Mouse (Mus musculus): ENCODE measurements around the gene Swap70. TPM values are rescaled to one million over a fixed set of nuclear protein-coding genes. Genes with fewer than 3 reads are reported as not detected.

The Swap70 gene
- polyA plus RNA-seq, 1 experiment from 2014 or later: 22.8 TPM

DNA sequence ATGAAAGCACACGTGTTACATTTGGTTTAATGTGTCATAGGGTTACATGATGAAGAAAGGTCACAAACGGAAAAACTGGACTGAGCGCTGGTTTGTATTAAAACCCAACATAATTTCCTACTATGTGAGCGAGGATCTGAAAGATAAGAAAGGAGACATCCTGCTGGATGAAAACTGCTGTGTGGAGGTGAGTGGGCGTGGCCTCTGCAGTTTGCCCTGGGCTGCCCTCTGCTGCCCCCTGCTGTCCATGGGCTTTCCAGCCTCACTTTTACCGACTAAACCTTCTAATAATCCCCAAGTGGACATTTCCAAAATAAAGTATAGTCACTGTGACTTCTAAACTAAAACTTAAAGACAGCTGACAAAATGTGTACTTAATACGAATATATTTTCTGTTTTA lies 44.3 kb downstream of the Swap70 start:
- H3K9me3 ChIP-seq: no peaks in the 10 kb centered on the region
- 26% methylated on average over 7 of the region's 7 CpGs for WGBS
- H3K27me3 ChIP-seq (ENCODE audit: insufficient read depth, poor library complexity, severe bottlenecking): no peaks in the 10 kb centered on the region
- H3K4me1 ChIP-seq: peaks cover 24% of the 10 kb centered on the region
- H3K36me3 ChIP-seq: peaks cover 19% of the 10 kb centered on the region
- H3K27ac ChIP-seq: no peak overlapping the region
- H3K4me3 ChIP-seq: no peak overlapping the region
- peak; percentile 89 for DNase-seq (ENCODE audit: low spot score)

DNA sequence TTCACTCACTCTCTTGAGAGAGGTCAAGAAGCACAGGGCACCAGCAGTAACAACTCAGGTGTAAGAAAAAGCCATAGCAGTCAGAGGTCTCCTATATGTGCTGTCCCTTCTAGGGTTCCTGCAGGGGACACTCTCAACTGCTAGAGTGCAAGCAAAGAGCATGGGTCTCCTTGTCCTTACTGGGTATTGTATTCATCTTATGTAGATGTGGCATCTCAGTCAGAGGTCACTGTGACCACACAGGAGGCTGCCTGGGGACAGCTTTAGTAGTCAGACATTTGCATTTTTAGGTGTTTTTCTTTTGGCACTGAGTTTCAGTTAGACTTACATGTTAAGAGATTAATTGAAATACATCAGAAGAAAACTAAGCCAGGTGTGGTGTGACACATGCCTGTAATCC lies 45.5 kb downstream of the Swap70 start:
- DNase-seq (ENCODE audit: low spot score): no peak
- Histone ChIP-seq H3K4me3 (no peak overlapping the region), H3K4me1 (peaks cover 13% of the 10 kb centered on the region), H3K27me3 (ENCODE audit: insufficient read depth, poor library complexity, severe bottlenecking) (no peaks in the 10 kb centered on the region), H3K27ac (no peak overlapping the region), H3K36me3 (peaks cover 24% of the 10 kb centered on the region), H3K9me3 (no peaks in the 10 kb centered on the region)

DNA sequence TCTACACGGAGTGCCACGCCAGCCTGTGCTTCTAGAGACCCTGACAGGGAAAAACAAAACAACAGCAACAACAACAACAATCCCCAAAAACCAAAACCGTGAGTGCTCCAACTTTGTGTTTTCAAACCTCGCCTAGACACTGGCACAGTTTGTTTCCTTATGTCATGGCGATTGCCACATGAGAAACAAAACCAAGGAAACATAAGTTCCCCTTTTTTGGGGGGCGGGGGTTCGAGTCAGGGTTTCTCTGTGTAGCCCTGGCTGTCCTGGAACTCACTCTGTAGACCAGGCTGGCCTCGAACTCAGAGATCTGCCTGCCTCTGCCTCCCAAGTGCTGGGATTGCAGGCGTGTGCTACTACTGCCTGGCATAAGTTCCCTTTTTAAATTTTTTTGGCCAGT lies 46.5 kb downstream of the Swap70 start:
- WGBS: 91% methylated on average over 9 of the region's 9 CpGs
- no peaks in the 10 kb centered on the region for H3K27me3 ChIP-seq (ENCODE audit: insufficient read depth, poor library complexity, severe bottlenecking)
- no peak for DNase-seq (ENCODE audit: low spot score)
- peaks cover 4% of the 10 kb centered on the region; the same call in 1 of the 2 replicates for H3K4me1 ChIP-seq
- H3K9me3 ChIP-seq: no peaks in the 10 kb centered on the region
- H3K4me3 ChIP-seq: no peak overlapping the region
- H3K27ac ChIP-seq: no peak overlapping the region
- H3K36me3 ChIP-seq: peaks cover 24% of the 10 kb centered on the region

DNA sequence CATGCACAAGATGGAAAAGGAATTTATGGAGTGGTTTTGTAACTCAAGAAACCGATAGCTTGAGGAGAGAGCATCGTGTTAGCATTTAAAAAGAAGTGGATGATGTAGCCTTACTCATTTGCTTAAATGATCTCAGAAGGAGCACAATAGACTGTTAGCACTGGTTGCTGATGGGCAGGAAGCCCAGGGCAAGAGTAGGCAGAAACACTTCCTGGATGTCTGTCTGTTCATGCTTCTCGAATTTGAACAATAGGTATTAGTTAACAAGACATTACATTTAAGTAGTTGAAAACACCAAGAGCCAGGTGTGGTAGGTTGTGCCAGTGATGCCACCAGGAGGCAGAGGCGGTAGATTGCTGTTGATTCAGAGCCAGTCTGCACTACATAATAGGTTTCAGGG lies 47.0 kb downstream of the Swap70 start:
- no peak overlapping the region for H3K27ac ChIP-seq
- no peaks in the 10 kb centered on the region; the same call in 1 of the 2 replicates for H3K4me1 ChIP-seq
- no peaks in the 10 kb centered on the region for H3K9me3 ChIP-seq
- no peaks in the 10 kb centered on the region for H3K27me3 ChIP-seq (ENCODE audit: insufficient read depth, poor library complexity, severe bottlenecking)
- 74% methylated on average over 4 of the region's 4 CpGs for WGBS
- peaks cover 24% of the 10 kb centered on the region for H3K36me3 ChIP-seq
- no peak overlapping the region for H3K4me3 ChIP-seq
- no peak for DNase-seq (ENCODE audit: low spot score)

DNA sequence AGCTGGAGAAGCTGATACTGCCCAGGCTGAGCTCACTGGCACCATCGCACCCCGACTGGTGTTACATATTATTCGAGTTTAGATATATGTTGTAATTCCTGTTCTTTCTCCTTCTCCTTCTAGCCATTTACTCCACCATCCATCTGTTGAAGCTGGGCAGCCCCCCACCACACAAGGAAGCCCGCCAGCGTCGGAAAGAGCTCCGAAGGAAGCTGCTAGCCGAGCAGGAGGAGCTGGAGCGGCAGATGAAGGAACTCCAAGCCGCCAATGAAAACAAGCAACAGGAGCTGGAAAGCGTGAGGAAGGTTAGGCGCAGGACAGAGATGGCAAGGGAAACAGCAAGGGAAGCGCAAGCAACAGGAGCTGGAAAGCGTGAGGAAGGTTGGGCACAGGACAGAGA lies 48.3 kb downstream of the Swap70 start:
- DNase-seq (ENCODE audit: low spot score): no peak
- no peak overlapping the region for H3K27ac ChIP-seq
- H3K27me3 ChIP-seq (ENCODE audit: insufficient read depth, poor library complexity, severe bottlenecking): no peaks in the 10 kb centered on the region
- no peaks in the 10 kb centered on the region for H3K9me3 ChIP-seq
- no peak overlapping the region for H3K4me3 ChIP-seq
- no peaks in the 10 kb centered on the region for H3K4me1 ChIP-seq
- H3K36me3 ChIP-seq: peaks cover 35% of the 10 kb centered on the region
- 75% methylated on average over 14 of the region's 14 CpGs for WGBS

DNA sequence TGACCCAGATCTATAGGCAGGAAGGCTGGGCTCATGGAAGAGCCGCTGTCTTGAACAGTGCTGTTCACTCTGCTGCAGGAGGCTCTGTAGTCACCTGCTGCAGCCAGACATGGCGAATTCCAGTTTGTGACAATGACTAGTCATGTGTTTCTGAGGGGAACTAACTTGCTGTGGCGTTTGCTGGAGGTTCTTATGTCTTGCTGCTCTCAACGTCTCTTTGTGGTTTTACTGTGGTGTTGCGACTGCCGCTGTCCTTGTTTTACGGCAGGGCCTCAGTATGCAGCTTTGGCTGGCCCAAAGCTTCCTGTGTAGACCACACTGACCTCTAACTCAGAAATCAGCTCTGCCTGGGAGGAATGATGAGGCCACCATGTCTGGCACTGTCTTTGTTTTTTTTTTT lies 48.9 kb downstream of the Swap70 start:
- H3K4me1 ChIP-seq: no peaks in the 10 kb centered on the region
- 85% methylated on average over 7 of the region's 7 CpGs for WGBS
- H3K4me3 ChIP-seq: no peak overlapping the region
- H3K27me3 ChIP-seq (ENCODE audit: insufficient read depth, poor library complexity, severe bottlenecking): no peaks in the 10 kb centered on the region
- H3K36me3 ChIP-seq: peaks cover 40% of the 10 kb centered on the region
- DNase-seq (ENCODE audit: low spot score): no peak
- H3K27ac ChIP-seq: no peak overlapping the region
- no peaks in the 10 kb centered on the region for H3K9me3 ChIP-seq

DNA sequence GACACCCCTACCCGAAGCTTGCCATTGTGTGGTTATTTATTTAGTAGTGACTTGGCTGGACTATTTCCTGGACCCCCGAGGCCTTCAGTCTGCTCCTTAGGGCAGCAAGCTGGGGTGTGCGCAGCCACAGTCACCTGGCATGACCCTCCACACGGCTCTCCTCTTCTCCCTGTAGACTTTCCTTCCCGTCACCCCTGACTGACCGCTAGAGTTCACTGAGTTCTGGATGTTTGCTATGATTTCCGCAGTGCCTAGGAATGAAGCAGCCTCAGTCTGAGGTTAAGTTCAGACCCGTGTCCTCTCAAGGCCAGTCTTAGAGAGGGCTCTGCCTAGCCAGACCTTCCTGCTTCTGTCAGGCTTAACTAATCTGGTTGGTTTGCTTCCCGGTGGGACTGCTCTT lies 50.3 kb downstream of the Swap70 start:
- H3K36me3 ChIP-seq: peaks cover 52% of the 10 kb centered on the region
- no peak overlapping the region for H3K27ac ChIP-seq
- peaks cover 5% of the 10 kb centered on the region; the same call in 1 of the 2 replicates for H3K4me1 ChIP-seq
- 60% methylated on average over 9 of the region's 9 CpGs for WGBS
- H3K9me3 ChIP-seq: no peaks in the 10 kb centered on the region
- no peak overlapping the region for H3K4me3 ChIP-seq
- H3K27me3 ChIP-seq (ENCODE audit: insufficient read depth, poor library complexity, severe bottlenecking): no peaks in the 10 kb centered on the region
- peak; percentile 73 for DNase-seq (ENCODE audit: low spot score)

DNA sequence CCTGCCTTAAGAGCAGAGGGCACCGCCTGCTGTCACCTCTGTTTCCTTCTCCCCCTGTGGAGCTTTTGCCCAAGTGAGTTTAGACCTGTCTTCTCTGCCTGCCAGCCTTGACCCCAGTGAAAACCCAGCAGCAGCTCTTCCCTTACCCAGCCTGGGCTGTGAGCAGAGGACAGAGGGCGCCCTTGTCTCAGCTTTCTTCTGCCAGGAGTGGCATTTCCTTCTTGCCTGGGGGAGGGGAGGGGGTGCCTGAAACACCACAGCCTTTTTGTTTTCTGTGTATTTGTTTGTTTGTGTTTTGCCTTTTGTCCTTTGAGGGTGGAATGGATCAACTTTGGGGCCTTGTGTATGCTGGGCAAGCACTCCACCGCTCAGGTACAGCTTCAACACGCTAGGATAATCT lies 50.9 kb downstream of the Swap70 start:
- Histone ChIP-seq H3K27ac (no peak overlapping the region), H3K9me3 (no peaks in the 10 kb centered on the region), H3K36me3 (peaks cover 57% of the 10 kb centered on the region), H3K4me1 (peaks cover 5% of the 10 kb centered on the region; the same call in 1 of the 2 replicates), H3K27me3 (ENCODE audit: insufficient read depth, poor library complexity, severe bottlenecking) (no peaks in the 10 kb centered on the region), H3K4me3 (no peak overlapping the region)
- 64% methylated on average over 4 of the region's 4 CpGs for WGBS
- peak; percentile 76 for DNase-seq (ENCODE audit: low spot score)

DNA sequence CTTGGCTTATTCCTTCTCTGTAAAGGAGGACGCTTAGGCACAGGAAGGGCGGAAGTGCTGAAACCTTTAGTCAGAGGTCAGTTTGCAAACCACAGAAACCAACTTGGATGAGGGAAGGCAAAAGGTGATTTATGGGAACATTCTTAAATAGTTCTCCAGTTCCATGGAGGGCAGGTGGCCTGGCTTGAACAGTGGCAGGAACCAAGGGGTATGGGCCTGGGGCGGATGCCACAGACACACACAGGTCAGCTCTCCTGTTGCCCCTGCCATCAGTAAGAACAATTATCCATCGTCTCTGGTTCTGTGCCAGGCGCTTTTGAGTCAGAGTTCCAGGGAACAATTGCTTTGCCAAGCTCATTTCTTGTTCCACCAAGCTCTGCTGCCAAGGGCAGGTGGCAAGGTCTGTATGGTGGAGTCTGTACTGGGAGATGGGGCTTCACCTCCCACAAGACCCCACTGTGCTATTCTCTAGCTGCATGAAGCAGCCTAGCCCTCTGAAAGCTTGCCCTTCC lies 56.3 kb downstream of the Swap70 start:
- 90% methylated on average over 5 of the region's 5 CpGs for WGBS
- Histone ChIP-seq H3K9me3 (no peaks in the 10 kb centered on the region), H3K36me3 (peaks cover 84% of the 10 kb centered on the region), H3K27ac (no peak overlapping the region), H3K27me3 (ENCODE audit: insufficient read depth, poor library complexity, severe bottlenecking) (0 out of 2 replicates have a peak, but pooled peaks cover 10% of the 10 kb centered on the region), H3K4me1 (peaks cover 5% of the 10 kb centered on the region; the same call in 1 of the 2 replicates), H3K4me3 (no peak overlapping the region)
- DNase-seq (ENCODE audit: low spot score): no peak

DNA sequence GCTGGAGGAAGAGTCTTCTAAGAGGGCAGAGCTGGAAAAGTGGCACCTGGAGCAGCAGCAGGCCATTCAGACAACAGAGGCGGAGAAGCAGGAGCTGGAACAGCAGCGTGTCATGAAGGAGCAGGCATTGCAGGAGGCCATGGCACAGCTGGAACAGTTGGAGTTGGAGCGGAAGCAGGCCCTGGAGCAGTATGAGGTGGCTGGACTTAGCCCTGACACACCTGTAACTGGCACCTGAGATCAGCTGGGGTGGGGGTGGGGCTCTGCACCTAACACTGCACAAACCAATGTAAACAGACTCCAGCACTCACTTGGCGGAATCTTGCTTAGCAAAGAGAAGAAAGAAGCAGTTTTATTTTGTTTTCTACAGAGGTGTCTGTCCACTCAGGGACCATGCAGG lies 57.7 kb downstream of the Swap70 start:
- H3K27ac ChIP-seq: no peak overlapping the region
- H3K36me3 ChIP-seq: peaks cover 78% of the 10 kb centered on the region
- H3K4me1 ChIP-seq: peaks cover 6% of the 10 kb centered on the region; the same call in 1 of the 2 replicates
- no peak overlapping the region for H3K4me3 ChIP-seq
- WGBS: 91% methylated on average over 4 of the region's 4 CpGs
- H3K9me3 ChIP-seq: no peaks in the 10 kb centered on the region
- H3K27me3 ChIP-seq (ENCODE audit: insufficient read depth, poor library complexity, severe bottlenecking): 0 out of 2 replicates have a peak, but pooled peaks cover 10% of the 10 kb centered on the region
- DNase-seq (ENCODE audit: low spot score): no peak

DNA sequence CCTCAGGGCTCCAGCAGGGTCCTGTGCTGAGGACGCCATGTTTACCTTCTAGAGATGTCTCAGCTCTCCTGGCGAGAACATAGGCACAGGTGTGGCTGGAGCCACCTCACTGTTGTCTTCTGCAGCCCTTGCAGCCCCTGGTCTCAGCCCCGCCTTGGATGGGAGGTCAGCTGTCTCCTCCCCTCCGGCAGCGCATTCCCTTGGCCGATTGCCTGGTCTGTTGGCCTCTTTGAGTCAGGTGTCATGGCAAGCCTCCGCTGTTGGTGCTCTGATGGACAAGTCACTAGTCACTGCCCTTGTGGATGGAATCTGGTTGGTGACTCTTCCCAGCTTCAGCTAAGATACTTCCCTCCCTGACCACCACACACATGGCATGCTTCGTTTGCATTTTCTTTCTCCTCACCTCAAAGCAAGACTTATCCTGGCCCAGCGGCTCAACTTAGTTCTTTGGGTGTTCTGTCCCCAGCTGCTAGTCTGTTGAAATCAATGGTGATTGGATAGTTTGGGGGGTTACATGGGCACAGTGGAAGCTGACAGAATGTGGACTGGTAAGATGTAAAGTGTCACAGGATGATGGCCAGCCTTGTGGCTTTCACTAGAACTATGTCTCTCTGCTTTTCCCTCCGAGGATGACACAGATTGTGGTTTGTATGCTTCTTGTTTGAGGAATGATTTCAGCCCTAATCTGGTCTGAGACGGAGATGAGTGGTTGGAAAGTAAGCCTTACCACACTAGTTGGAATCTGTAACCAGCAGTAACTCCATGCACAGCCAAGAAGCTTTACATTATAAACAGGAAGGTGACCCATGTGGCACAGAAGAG lies 60.1 kb downstream of the Swap70 start:
- Histone ChIP-seq H3K4me3 (no peak overlapping the region), H3K27me3 (ENCODE audit: insufficient read depth, poor library complexity, severe bottlenecking) (0 out of 2 replicates have a peak, but pooled peaks cover 10% of the 10 kb centered on the region), H3K9me3 (no peaks in the 10 kb centered on the region), H3K27ac (no peak overlapping the region), H3K4me1 (peaks cover 18% of the 10 kb centered on the region), H3K36me3 (peaks cover 58% of the 10 kb centered on the region)
- DNase-seq (ENCODE audit: low spot score): no peak
- 93% methylated on average over 11 of the region's 11 CpGs for WGBS

DNA sequence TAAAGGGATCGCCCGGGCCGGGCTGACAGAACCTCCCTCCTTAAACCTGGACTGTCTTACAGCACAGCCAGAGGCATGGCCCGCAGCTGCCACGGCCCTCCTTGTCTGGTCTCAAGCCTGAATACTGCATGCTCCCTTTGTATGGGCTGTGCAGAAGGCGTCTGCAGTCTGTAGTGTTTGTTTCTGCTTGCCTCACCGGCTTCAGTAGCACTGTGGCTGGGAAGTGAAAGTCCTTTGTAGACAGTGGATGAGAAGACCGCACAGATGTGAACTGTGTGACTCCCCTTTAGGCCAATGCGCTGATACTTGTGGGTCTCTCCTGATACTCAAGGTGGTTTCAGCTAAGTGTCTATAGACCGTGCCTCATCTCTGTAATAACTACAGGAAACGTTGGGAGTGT lies 61.3 kb downstream of the Swap70 start:
- DNase-seq (ENCODE audit: low spot score): no peak
- WGBS: 83% methylated on average over 11 of the region's 11 CpGs
- Histone ChIP-seq H3K4me3 (no peak overlapping the region), H3K27me3 (ENCODE audit: insufficient read depth, poor library complexity, severe bottlenecking) (0 out of 2 replicates have a peak, but pooled peaks cover 8% of the 10 kb centered on the region), H3K36me3 (peaks cover 49% of the 10 kb centered on the region), H3K9me3 (no peaks in the 10 kb centered on the region), H3K4me1 (peaks cover 28% of the 10 kb centered on the region), H3K27ac (no peak overlapping the region)

DNA sequence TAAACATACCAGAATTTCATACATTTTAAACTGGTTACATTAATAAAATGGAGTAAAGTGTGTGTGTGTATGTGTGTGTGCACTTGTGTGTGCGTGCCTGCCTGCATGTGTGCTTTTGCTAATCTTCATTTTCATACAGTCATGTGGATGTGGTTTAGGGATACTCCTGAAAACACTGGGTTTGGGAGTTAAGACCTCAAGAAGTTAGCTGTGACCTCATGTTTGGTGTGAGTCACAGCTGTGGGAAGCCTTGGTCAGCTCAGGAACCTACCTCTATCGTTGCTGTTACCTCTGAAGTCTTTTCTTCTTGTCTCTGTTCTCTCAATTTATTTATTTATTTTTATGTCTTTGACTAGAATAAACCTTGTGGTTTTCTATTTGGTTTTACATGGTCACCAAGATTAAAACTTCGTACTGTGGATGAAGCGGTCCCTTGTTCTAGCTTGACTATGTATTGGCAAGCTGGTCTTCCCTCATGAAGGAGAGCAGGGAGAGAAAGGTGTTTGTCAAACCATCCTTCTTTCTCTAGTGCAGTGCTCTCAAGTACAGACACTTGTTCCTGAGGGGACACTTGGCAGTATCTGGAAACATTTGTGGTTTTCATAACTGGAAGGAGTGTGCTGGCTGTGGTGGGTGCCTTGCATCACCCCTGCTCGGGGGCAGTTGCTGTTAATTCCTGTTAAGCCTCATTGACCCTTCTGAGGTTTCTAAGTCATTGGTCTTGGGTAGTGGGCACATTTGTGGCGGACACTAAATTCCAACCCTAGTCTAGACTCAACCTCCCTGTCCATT lies 62.2 kb downstream of the Swap70 start:
- Histone ChIP-seq H3K4me3 (no peak overlapping the region), H3K27ac (no peak overlapping the region), H3K27me3 (ENCODE audit: insufficient read depth, poor library complexity, severe bottlenecking) (0 out of 2 replicates have a peak, but pooled peaks cover 5% of the 10 kb centered on the region), H3K9me3 (no peaks in the 10 kb centered on the region), H3K4me1 (peaks cover 37% of the 10 kb centered on the region), H3K36me3 (peaks cover 40% of the 10 kb centered on the region)
- DNase-seq (ENCODE audit: low spot score): no peak
- 88% methylated on average over 6 of the region's 6 CpGs for WGBS

All from heart, embryonic 10.5 days (tissue).